Mouse (Mus musculus): ENCODE data around the gene Mras.

DNA sequence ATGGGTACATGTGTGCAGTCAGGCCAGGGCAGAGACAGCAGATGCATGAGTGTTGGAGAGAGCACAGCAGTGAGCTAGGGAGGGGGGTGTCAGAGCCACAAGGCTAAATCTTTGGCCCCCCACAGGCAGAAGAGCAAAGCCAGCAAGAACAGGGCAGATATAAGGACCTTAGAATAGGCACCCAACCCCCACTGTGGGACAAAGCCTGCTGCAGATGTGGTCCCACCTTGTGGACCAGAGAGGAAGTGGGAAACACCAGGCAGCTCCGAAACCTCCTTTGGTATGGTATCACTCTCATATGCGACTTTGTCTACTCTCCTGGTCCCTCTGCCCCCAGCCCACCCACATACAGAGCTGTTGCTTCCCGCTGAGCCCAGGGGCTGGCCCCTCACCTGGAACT, 15.3 kb downstream of the Mras start:
- TF ChIP-seq CTCF (IDR thresholded peaks at IDR 0.05) (no peak), EP300 (IDR thresholded peaks at IDR 0.05) (no peak)
